Mouse (Mus musculus): Measurements from ENCODE around the gene Ildr1. TPM values are rescaled to one million over a fixed set of nuclear protein-coding genes. Genes with fewer than 3 reads are reported as not detected.

The Ildr1 gene
- total RNA-seq, 1 experiment = 12.8 TPM

DNA sequence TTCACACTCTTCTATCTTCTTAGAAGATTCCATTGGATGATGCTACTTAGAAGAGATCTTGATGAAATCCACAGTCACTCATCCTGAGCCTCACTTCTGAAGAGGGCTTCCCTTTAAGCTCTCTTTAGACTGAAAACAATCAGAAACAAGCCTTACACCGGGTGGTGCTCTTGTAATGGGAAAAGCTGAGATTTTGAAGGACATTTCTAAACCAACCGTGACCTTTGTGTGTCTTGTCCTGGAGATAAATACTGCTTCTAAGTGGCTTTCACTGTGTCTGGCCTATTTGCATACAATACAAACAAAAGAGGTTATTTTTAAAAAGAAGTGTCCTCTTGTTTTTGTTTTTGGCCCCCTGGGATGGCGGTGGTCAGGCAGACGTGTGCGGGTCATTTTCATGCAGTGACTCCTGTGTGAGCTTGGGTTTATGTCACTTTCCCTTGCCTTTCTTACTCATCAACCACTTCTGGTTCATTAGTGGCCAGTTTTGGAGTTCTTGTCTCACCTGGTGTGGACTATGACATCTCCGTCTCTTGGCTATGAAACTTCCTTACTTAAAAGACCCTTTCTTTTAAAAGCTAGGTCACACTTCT lies 42.5 kb upstream of the Ildr1 start:
- H3K4me1 ChIP-seq (ENCODE audit: control insufficient read depth in 2 of 2, insufficient read depth in 2 of 2, low read length in 2 of 2, poor library complexity in 1 of 2) = peaks cover 10 to 12% of the 10 kb centered on the region in 2 experiments
- TF ChIP-seq CHD2 (IDR thresholded peaks at IDR 0.05; ENCODE audit: low read depth, low read length) (no peak), ZNF384 (IDR thresholded peaks at IDR 0.05; ENCODE audit: low read depth, low read length) (no peak), MAFK (IDR thresholded peaks at IDR 0.05; ENCODE audit: insufficient read depth, low read depth, low read length) (no peak), HCFC1 (IDR thresholded peaks at IDR 0.05; ENCODE audit: borderline replicate concordance, insufficient read depth, low read length) (no peak)
- no peaks in the 10 kb centered on the region for H3K36me3 ChIP-seq (ENCODE audit: control insufficient read depth, insufficient read depth, low read length, poor library complexity, severe bottlenecking)
- H3K9me3 ChIP-seq (ENCODE audit: control insufficient read depth, insufficient read depth, low read depth, low read length) = no peaks in the 10 kb centered on the region
- in situ Hi-C loops (cut with MboI; ENCODE audit: low sequenced_read_pairs in 2 of 2, unreplicated experiment in 2 of 2) = no loop called here
- H3K27ac ChIP-seq (ENCODE audit: insufficient read depth, low read depth, low read length, poor library complexity, severe bottlenecking) = no peak overlapping the region
- no peak overlapping the region for H3K9ac ChIP-seq (ENCODE audit: insufficient read depth, low read depth, low read length, poor library complexity, severe bottlenecking)
- no peak for DNase-seq (ENCODE audit: low read depth, low spot score)
- no peak overlapping the region for H3K4me3 ChIP-seq (ENCODE audit: insufficient read depth in 1 of 2, low read depth in 1 of 2, low read length in 2 of 2, poor library complexity in 1 of 2, severe bottlenecking in 1 of 2)

GRCm38 (mm10) chr16:36655199-36655598 lies 38.6 kb upstream of the Ildr1 start:
- Histone ChIP-seq H3K9me3 (ENCODE audit: control insufficient read depth, insufficient read depth, low read depth, low read length) (no peaks in the 10 kb centered on the region), H3K27ac (ENCODE audit: insufficient read depth, low read depth, low read length, poor library complexity, severe bottlenecking) (no peak overlapping the region), H3K4me1 (ENCODE audit: control insufficient read depth in 2 of 2, insufficient read depth in 2 of 2, low read length in 2 of 2, poor library complexity in 1 of 2) (peaks cover 6 to 7% of the 10 kb centered on the region in 2 experiments; a peak in 3 of 4 replicates), H3K36me3 (ENCODE audit: control insufficient read depth, insufficient read depth, low read length, poor library complexity, severe bottlenecking) (no peaks in the 10 kb centered on the region), H3K9ac (ENCODE audit: insufficient read depth, low read depth, low read length, poor library complexity, severe bottlenecking) (no peak overlapping the region), H3K4me3 (ENCODE audit: insufficient read depth in 1 of 2, low read depth in 1 of 2, low read length in 2 of 2, poor library complexity in 1 of 2, severe bottlenecking in 1 of 2) (no peak overlapping the region)
- in situ Hi-C loops (cut with MboI; ENCODE audit: low sequenced_read_pairs in 2 of 2, unreplicated experiment in 2 of 2) = no loop called here
- DNase-seq (ENCODE audit: low read depth, low spot score) = no peak
- TF ChIP-seq CHD2 (IDR thresholded peaks at IDR 0.05; ENCODE audit: low read depth, low read length) (no peak), MAFK (IDR thresholded peaks at IDR 0.05; ENCODE audit: insufficient read depth, low read depth, low read length) (no peak), ZNF384 (IDR thresholded peaks at IDR 0.05; ENCODE audit: low read depth, low read length) (no peak), HCFC1 (IDR thresholded peaks at IDR 0.05; ENCODE audit: borderline replicate concordance, insufficient read depth, low read length) (no peak), ZC3H11A (IDR thresholded peaks at IDR 0.05; ENCODE audit: borderline replicate concordance, low read depth, low read length) (no peak)

GRCm38 (mm10) chr16:36655910-36656309 lies 37.9 kb upstream of the Ildr1 start:
- TF ChIP-seq ZNF384 (IDR thresholded peaks at IDR 0.05; ENCODE audit: low read depth, low read length) (no peak), MAFK (IDR thresholded peaks at IDR 0.05; ENCODE audit: insufficient read depth, low read depth, low read length) (no peak), ZC3H11A (IDR thresholded peaks at IDR 0.05; ENCODE audit: borderline replicate concordance, low read depth, low read length) (no peak), CHD2 (IDR thresholded peaks at IDR 0.05; ENCODE audit: low read depth, low read length) (no peak), HCFC1 (IDR thresholded peaks at IDR 0.05; ENCODE audit: borderline replicate concordance, insufficient read depth, low read length) (no peak)
- no peak overlapping the region for H3K9ac ChIP-seq (ENCODE audit: insufficient read depth, low read depth, low read length, poor library complexity, severe bottlenecking)
- no peak for DNase-seq (ENCODE audit: low read depth, low spot score)
- H3K36me3 ChIP-seq (ENCODE audit: control insufficient read depth, insufficient read depth, low read length, poor library complexity, severe bottlenecking) = no peaks in the 10 kb centered on the region
- no peak overlapping the region for H3K4me3 ChIP-seq (ENCODE audit: insufficient read depth in 1 of 2, low read depth in 1 of 2, low read length in 2 of 2, poor library complexity in 1 of 2, severe bottlenecking in 1 of 2)
- H3K9me3 ChIP-seq (ENCODE audit: control insufficient read depth, insufficient read depth, low read depth, low read length) = no peaks in the 10 kb centered on the region
- H3K27ac ChIP-seq (ENCODE audit: insufficient read depth, low read depth, low read length, poor library complexity, severe bottlenecking) = no peak overlapping the region
- peaks cover 2 to 4% of the 10 kb centered on the region in 2 experiments; a peak in 1 of 4 replicates for H3K4me1 ChIP-seq (ENCODE audit: control insufficient read depth in 2 of 2, insufficient read depth in 2 of 2, low read length in 2 of 2, poor library complexity in 1 of 2)
- in situ Hi-C loops (cut with MboI; ENCODE audit: low sequenced_read_pairs in 2 of 2, unreplicated experiment in 2 of 2) = no loop called here

- H3K36me3 ChIP-seq (ENCODE audit: control insufficient read depth, insufficient read depth, low read length, poor library complexity, severe bottlenecking) = no peaks in the 10 kb centered on the region
- H3K27ac ChIP-seq (ENCODE audit: insufficient read depth, low read depth, low read length, poor library complexity, severe bottlenecking) = no peak overlapping the region
- DNase-seq (ENCODE audit: low read depth, low spot score) = no peak
- H3K4me1 ChIP-seq (ENCODE audit: control insufficient read depth in 2 of 2, insufficient read depth in 2 of 2, low read length in 2 of 2, poor library complexity in 1 of 2) = 0 out of 4 replicates have a peak, but pooled peaks cover 0 to 2% of the 10 kb centered on the region in 2 experiments
- H3K9ac ChIP-seq (ENCODE audit: insufficient read depth, low read depth, low read length, poor library complexity, severe bottlenecking) = no peak overlapping the region
- no peaks in the 10 kb centered on the region for H3K9me3 ChIP-seq (ENCODE audit: control insufficient read depth, insufficient read depth, low read depth, low read length)
- TF ChIP-seq CHD2 (IDR thresholded peaks at IDR 0.05; ENCODE audit: low read depth, low read length) = no peak
- TF ChIP-seq ZNF384 (IDR thresholded peaks at IDR 0.05; ENCODE audit: low read depth, low read length) = no peak
- TF ChIP-seq MAFK (IDR thresholded peaks at IDR 0.05; ENCODE audit: insufficient read depth, low read depth, low read length) = no peak
- no peak for TF ChIP-seq HCFC1 (IDR thresholded peaks at IDR 0.05; ENCODE audit: borderline replicate concordance, insufficient read depth, low read length)
- TF ChIP-seq ZC3H11A (IDR thresholded peaks at IDR 0.05; ENCODE audit: borderline replicate concordance, low read depth, low read length) = no peak
- no peak overlapping the region for H3K4me3 ChIP-seq (ENCODE audit: insufficient read depth in 1 of 2, low read depth in 1 of 2, low read length in 2 of 2, poor library complexity in 1 of 2, severe bottlenecking in 1 of 2)
- in situ Hi-C loops (cut with MboI; ENCODE audit: low sequenced_read_pairs in 2 of 2, unreplicated experiment in 2 of 2) = no loop called here
Measured at GRCm38 (mm10) chr16:36661330-36661729, 32.4 kb upstream of the Ildr1 start.

Measured in ES-E14 (cell line).